ENCODE assay signal across 18 mouse cellular contexts in genomic region chr15:78841161-78841790, GRCm38 (mm10). TPM values are rescaled to one million over a fixed set of nuclear protein-coding genes. Genes with fewer than 3 reads are reported as not detected.
DNase-seq lines count a peak whose midpoint lies in the region; ATAC-seq and TF ChIP-seq lines count a peak whose summit lies in the region.
"Had no signal": no experiment of that assay in that cellular context is flagged by ENCODE, and none has a peak within 500 bp of the region (broad histone marks: within the 10 kb centered on the region; RNA-seq: fewer than 3 reads in every experiment).

No protein-coding gene starts in this region.

- H3K4me2 ChIP-seq in kidney, postnatal 0 days (ENCODE audit: low read length) = no peak overlapping the region
- no peak overlapping the region for H3K4me2 ChIP-seq in intestine, embryonic 16.5 days (ENCODE audit: low read depth, low read length)

- no peak for TF ChIP-seq CTCF in heart, adult 2 months (IDR thresholded peaks at IDR 0.05)
- TF ChIP-seq CTCF in kidney, postnatal 0 days (IDR thresholded peaks at IDR 0.05; ENCODE audit: low read depth) = no peak

- H3K4me1 ChIP-seq in heart, adult 2 months (ENCODE audit: control insufficient read depth, insufficient read depth, low read length) = peaks cover 26% of the 10 kb centered on the region
- peaks cover 40% of the 10 kb centered on the region for H3K4me1 ChIP-seq in kidney, postnatal 0 days (replicated peaks; ENCODE audit: insufficient read depth, low read length)
- H3K4me1 ChIP-seq in brown adipose tissue, adult 24 weeks (ENCODE audit: control insufficient read depth, insufficient read depth, insufficient read length, low read length) = peaks cover 20% of the 10 kb centered on the region
- H3K4me1 ChIP-seq in intestine, embryonic 16.5 days (ENCODE audit: control insufficient read depth, insufficient read depth, low read length) = peaks cover 56% of the 10 kb centered on the region

- H3K9me3 ChIP-seq in kidney, postnatal 0 days (replicated peaks; ENCODE audit: low read length) = no peaks in the 10 kb centered on the region
- no peaks in the 10 kb centered on the region for H3K9me3 ChIP-seq in intestine, embryonic 16.5 days (ENCODE audit: control insufficient read depth, low read length)
- H3K9me3 ChIP-seq: forebrain, embryonic 12.5 days; liver, embryonic 15.5 days had no signal

- WGBS in heart, adult 2 months = 72% methylated on average over 6 of the region's 6 CpGs
- WGBS in kidney, postnatal 0 days = 77% methylated on average over 6 of the region's 6 CpGs
- WGBS in intestine, embryonic 16.5 days = 69% methylated on average over 6 of the region's 6 CpGs

- H3K79me2 ChIP-seq in heart, adult 2 months (replicated peaks; ENCODE audit: control insufficient read depth, insufficient read depth, low read length) = peaks cover 6% of the 10 kb centered on the region

- H3K36me3 ChIP-seq in heart, adult 2 months (ENCODE audit: control insufficient read depth, insufficient read depth, low read length) = no peaks in the 10 kb centered on the region; the same call in 1 of the 2 replicates
- H3K36me3 ChIP-seq in kidney, postnatal 0 days (ENCODE audit: insufficient read depth, low read length) = no peaks in the 10 kb centered on the region
- no peaks in the 10 kb centered on the region for H3K36me3 ChIP-seq in intestine, embryonic 16.5 days (ENCODE audit: control insufficient read depth, insufficient read depth, low read length)
- H3K36me3 ChIP-seq: forebrain, embryonic 12.5 days; liver, embryonic 15.5 days had no signal

- no peak for TF ChIP-seq POLR2A in heart, adult 2 months (IDR thresholded peaks at IDR 0.05; ENCODE audit: insufficient read depth, low read depth, low read length)

- intact Hi-C loops in heart, adult 2 months (cut with DNase I) = no loop called here

- TF ChIP-seq EP300 in heart, adult 2 months (IDR thresholded peaks at IDR 0.05; ENCODE audit: insufficient read depth, low read depth, low read length) = no peak

- no peak for ATAC-seq in kidney, postnatal 0 days (replicated peaks; ENCODE audit: low FRiP score, low read depth)
- ATAC-seq in intestine, embryonic 16.5 days = no peak

- H3K4me3 ChIP-seq in heart, adult 2 months = no peak overlapping the region
- H3K4me3 ChIP-seq in kidney, postnatal 0 days (replicated peaks; ENCODE audit: low read depth, low read length) = no peak overlapping the region
- no peak overlapping the region for H3K4me3 ChIP-seq in brown adipose tissue, adult 24 weeks (ENCODE audit: insufficient read depth, low read depth, low read length)
- H3K4me3 ChIP-seq in intestine, embryonic 16.5 days (ENCODE audit: low read length) = no peak overlapping the region

- peak overlapping the region; percentile 16 for H3K9ac ChIP-seq in heart, adult 2 months (ENCODE audit: low read depth, low read length)
- no peak overlapping the region for H3K9ac ChIP-seq in kidney, postnatal 0 days (ENCODE audit: low read depth, low read length)
- 0 out of 2 replicates have a peak overlapping the region, but pooled peaks have one; percentile 94 for H3K9ac ChIP-seq in intestine, embryonic 16.5 days (ENCODE audit: low read depth, low read length)
- H3K9ac ChIP-seq: forebrain, embryonic 12.5 days; liver, embryonic 15.5 days had no signal

- no peak for DNase-seq in heart, adult 2 months
- DNase-seq in heart, adult 9 months (ENCODE audit: low spot score in 2 of 2) = no peak
- DNase-seq in kidney, postnatal 0 days (ENCODE audit: low spot score) = no peak
- DNase-seq in kidney, adult 18-20 months = no peak
- no peak for DNase-seq in layer of hippocampus, postnatal 25 days (ENCODE audit: extremely low spot score in 1 of 2, low spot score in 1 of 2)
- DNase-seq in ovary, postnatal 10 days (ENCODE audit: low spot score) = no peak
- DNase-seq: cerebellum, adult 2 months; heart, postnatal 14 days; kidney, adult 8-10 months; layer of hippocampus, postnatal 36 days had no signal

- peak overlapping the region; percentile 42 for H3K27ac ChIP-seq in heart, adult 2 months
- 0 out of 2 replicates have a peak overlapping the region, but pooled peaks have one; percentile 92 for H3K27ac ChIP-seq in kidney, postnatal 0 days
- peak overlapping the region; percentile 73 for H3K27ac ChIP-seq in brown adipose tissue, adult 24 weeks (replicated peaks; ENCODE audit: low read depth, low read length)
- no peak overlapping the region for H3K27ac ChIP-seq in intestine, embryonic 16.5 days (ENCODE audit: low read length)
- H3K27ac ChIP-seq: forebrain, embryonic 12.5 days had no signal

- H3K27me3 ChIP-seq in heart, adult 2 months (ENCODE audit: control insufficient read depth, insufficient read depth, low read length) = no peaks in the 10 kb centered on the region
- H3K27me3 ChIP-seq in kidney, postnatal 0 days (ENCODE audit: insufficient read depth, low read length) = no peaks in the 10 kb centered on the region
- H3K27me3 ChIP-seq in intestine, embryonic 16.5 days (replicated peaks; ENCODE audit: control insufficient read depth, insufficient read depth, low read length) = no peaks in the 10 kb centered on the region

RNA-seq across cellular contexts. Expression of gene Cdc42ep1, which starts 1.1 kb away (rescaled TPM):
- 10 to 100 TPM; 30.8 to 37.1 TPM for total RNA-seq in heart, adult 2 months (2021)
- 62.3 and 71.8 TPM in 2 replicates for polyA plus RNA-seq in heart, adult 2 months (2012; rRNA removed)
- 51.4 and 57.1 TPM in 2 replicates for polyA plus RNA-seq in kidney, postnatal 0 days (2015; fragmentation: Nextera tagmentation; extraction: Ambion mirVana)
- polyA plus RNA-seq in brown adipose tissue, adult 24 weeks (2012; ENCODE audit: insufficient read depth, insufficient read length, missing spikeins) = 18.4 and 21.7 TPM in 2 replicates
- polyA plus RNA-seq in intestine, embryonic 16.5 days (2015; fragmentation: Nextera tagmentation; extraction: Ambion mirVana) = 34.5 and 36.1 TPM in 2 replicates
- total RNA-seq in layer of hippocampus, postnatal 25 days (2021) = 10 to 100 TPM; 14.2 to 14.9 TPM

RNA-seq across cellular contexts. Expression of gene Lgals2, which starts 14.1 kb away (rescaled TPM):
- total RNA-seq in heart, adult 2 months (2021) = not detected
- 0.59 and 1.5 TPM in 2 replicates for polyA plus RNA-seq in heart, adult 2 months (2012; rRNA removed)
- 0.91 and 1.2 TPM in 2 replicates for polyA plus RNA-seq in kidney, postnatal 0 days (2015; fragmentation: Nextera tagmentation; extraction: Ambion mirVana)
- polyA plus RNA-seq in brown adipose tissue, adult 24 weeks (2012; ENCODE audit: insufficient read depth, insufficient read length, missing spikeins) = not detected in 2 replicates
- 1,298 and 1,309 TPM in 2 replicates for polyA plus RNA-seq in intestine, embryonic 16.5 days (2015; fragmentation: Nextera tagmentation; extraction: Ambion mirVana)
- total RNA-seq in layer of hippocampus, postnatal 25 days (2021) = not detected
- total RNA-seq: gastrocnemius, adult 8-10 months; layer of hippocampus, postnatal 36 days; MEL had no signal
- polyA plus RNA-seq: forebrain, embryonic 12.5 days had no signal

RNA-seq across cellular contexts. Expression of gene Gga1, which starts 35.7 kb away (rescaled TPM):
- total RNA-seq in heart, adult 2 months (2021) = 10 to 100 TPM; 42.2 to 44.4 TPM
- 44.7 and 52.7 TPM in 2 replicates for polyA plus RNA-seq in heart, adult 2 months (2012; rRNA removed)
- polyA plus RNA-seq in kidney, postnatal 0 days (2015; fragmentation: Nextera tagmentation; extraction: Ambion mirVana) = 41.5 and 42.8 TPM in 2 replicates
- 23.7 and 29.1 TPM in 2 replicates for polyA plus RNA-seq in brown adipose tissue, adult 24 weeks (2012; ENCODE audit: insufficient read depth, insufficient read length, missing spikeins)
- 56.3 and 57.4 TPM in 2 replicates for polyA plus RNA-seq in intestine, embryonic 16.5 days (2015; fragmentation: Nextera tagmentation; extraction: Ambion mirVana)
- total RNA-seq in layer of hippocampus, postnatal 25 days (2021) = 10 to 100 TPM; 57.1 to 59.0 TPM

RNA-seq across cellular contexts. Expression of gene Card10, which starts 38.4 kb away (rescaled TPM):
- total RNA-seq in heart, adult 2 months (2021) = 10 to 100 TPM; 15.0 to 17.0 TPM
- 22.3 and 28.5 TPM in 2 replicates for polyA plus RNA-seq in heart, adult 2 months (2012; rRNA removed)
- polyA plus RNA-seq in kidney, postnatal 0 days (2015; fragmentation: Nextera tagmentation; extraction: Ambion mirVana) = 8.2 and 9.2 TPM in 2 replicates
- polyA plus RNA-seq in brown adipose tissue, adult 24 weeks (2012; ENCODE audit: insufficient read depth, insufficient read length, missing spikeins) = 3.9 and 4.8 TPM in 2 replicates
- 5.2 and 6.1 TPM in 2 replicates for polyA plus RNA-seq in intestine, embryonic 16.5 days (2015; fragmentation: Nextera tagmentation; extraction: Ambion mirVana)
- total RNA-seq in layer of hippocampus, postnatal 25 days (2021) = 1 to 10 TPM; 5.0 to 5.5 TPM
- total RNA-seq: MEL had no signal

RNA-seq across cellular contexts. Expression of gene Gm49510, which starts 58.2 kb away (rescaled TPM):
- total RNA-seq in heart, adult 2 months (2021) = not detected
- 0.04 TPM in 1 of 2 replicates, not detected in the other for polyA plus RNA-seq in heart, adult 2 months (2012; rRNA removed)
- polyA plus RNA-seq in kidney, postnatal 0 days (2015; fragmentation: Nextera tagmentation; extraction: Ambion mirVana) = 0.30 TPM in 1 of 2 replicates, not detected in the other
- polyA plus RNA-seq in brown adipose tissue, adult 24 weeks (2012; ENCODE audit: insufficient read depth, insufficient read length, missing spikeins) = not detected in 2 replicates
- 0.21 and 0.55 TPM in 2 replicates for polyA plus RNA-seq in intestine, embryonic 16.5 days (2015; fragmentation: Nextera tagmentation; extraction: Ambion mirVana)
- not detected for total RNA-seq in layer of hippocampus, postnatal 25 days (2021)
- total RNA-seq: adrenal gland, postnatal 4 days; gastrocnemius, adult 8-10 months; heart, postnatal 14 days had no signal
- polyA plus RNA-seq: forebrain, embryonic 12.5 days; testis, adult 2 months had no signal

Comparison
In these comparisons a context has a peak if more than half of its experiments do, and no peak if none do; other contexts are left out.
1. RNA of gene Lgals2, which starts 14.1 kb away (polyA plus RNA-seq): 1,298 to 1,309 TPM in intestine, embryonic 16.5 days; 0.59 to 1.5 TPM in heart, adult 2 months, 0.91 to 1.2 TPM in kidney, postnatal 0 days and not detected in brown adipose tissue, adult 24 weeks; every median in the first group is over 100 times any median in the second.